Mouse (Mus musculus) brain, embryonic 18.5 days (tissue): ENCODE measurements around the gene Rdh14.

Experiments used
- DNase-seq: peaks from one replicate; pipeline ENCODE4 v3.0.0-alpha.2; 2012; ENCODE audit warnings: low read depth, low spot score

Rdh14 gene

DNA sequence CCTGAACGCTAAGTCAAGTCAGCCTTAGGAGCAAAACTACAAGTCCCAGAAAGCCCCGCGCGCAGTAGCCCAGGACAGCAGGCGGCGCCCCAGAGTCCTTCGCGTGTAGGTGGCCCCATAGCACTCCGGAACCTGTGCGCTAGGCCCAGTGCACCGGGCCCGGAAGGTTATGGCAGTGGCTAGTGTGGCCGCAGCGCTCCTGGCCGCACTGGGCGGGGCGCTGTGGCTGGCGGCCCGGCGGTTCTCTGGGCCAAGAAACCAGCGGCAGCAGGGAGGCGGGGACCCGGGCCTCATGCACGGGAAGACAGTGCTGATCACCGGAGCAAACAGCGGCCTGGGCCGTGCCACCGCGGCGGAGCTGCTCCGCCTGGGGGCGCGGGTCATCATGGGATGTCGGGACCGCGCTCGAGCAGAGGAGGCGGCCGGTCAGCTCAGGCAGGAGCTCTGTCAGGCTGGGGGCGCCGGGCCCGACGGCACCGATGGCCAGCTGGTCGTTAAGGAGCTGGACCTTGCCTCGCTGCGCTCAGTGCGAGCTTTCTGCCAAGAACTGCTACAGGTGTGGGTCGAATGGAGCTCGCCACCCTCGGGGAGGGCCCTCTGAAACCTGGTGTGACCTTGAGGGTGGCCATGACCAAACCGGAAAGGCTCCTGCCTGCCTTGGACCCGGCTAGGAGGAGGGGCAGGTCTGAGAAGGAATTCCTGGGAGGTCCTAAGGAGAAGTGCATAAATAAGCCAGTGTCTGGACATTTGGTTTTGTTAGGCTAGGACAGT is at the start of gene Rdh14:
Rdh14 (plus strand) TSS at position 102 of the 771 bp plus-strand sequence.
- DNase-seq = peak; percentile 78

DNA sequence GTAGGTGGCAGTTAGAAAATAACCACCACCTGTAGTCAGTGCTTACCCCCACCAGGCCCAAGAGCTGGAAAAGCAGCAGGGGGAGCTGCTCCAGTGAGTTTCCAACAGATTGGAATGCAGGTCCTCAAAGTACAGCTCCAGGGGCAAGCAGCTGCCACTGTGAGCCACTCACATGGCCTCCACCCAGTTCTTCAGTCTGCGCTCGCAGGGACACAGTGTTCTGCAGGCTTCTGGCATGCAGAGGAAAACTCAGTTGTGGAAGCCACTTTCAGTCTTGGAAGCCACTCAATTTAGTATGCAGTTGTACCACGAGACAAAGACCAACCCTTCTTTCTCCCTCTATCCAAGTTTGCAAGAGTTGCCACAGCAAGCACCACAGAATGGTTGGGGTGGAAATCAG is 39.9 kb upstream of the Rdh14 start:
- DNase-seq = no peak

DNA sequence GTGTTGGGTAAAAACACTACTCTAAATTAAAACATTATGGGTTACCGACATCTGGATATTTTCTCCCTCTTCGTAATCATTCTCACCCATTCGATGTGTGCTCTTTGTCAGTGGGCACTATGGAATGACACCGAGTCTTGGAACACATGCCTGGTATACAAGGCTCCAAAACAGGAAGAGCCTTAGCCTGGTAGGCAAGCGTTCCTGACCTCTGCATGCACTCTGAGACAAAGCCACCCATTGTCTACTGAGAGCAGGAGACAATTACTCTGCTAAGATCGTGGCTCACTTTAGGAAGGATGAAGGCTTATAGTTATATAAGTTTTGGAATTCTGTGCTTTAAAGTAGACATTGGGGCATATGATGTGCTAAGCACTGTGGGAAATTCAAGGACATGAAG is 32.8 kb upstream of the Rdh14 start:
- no peak for DNase-seq

DNA sequence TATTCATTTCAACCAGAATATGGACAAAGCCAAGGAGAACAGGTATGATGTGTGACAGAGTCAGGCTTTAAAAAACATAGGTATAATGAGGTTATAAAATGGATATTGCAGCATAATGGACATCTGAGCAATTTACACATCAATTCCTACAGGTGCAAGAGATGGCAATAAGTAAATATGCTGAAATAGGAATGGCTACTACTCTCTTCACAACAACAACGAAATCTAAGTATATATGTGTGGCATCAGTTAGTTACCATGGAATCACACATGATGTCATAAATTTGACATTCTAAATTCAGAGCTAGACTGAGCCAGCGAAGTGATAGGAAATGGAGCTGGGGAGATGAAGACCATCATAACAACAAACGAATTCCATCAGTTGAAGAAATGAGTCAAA is 20.9 kb upstream of the Rdh14 start, which contains the start of gene Nt5c1b:
Nt5c1b (plus strand) TSS at position 301 of the 400 bp plus-strand sequence.
- no peak for DNase-seq

DNA sequence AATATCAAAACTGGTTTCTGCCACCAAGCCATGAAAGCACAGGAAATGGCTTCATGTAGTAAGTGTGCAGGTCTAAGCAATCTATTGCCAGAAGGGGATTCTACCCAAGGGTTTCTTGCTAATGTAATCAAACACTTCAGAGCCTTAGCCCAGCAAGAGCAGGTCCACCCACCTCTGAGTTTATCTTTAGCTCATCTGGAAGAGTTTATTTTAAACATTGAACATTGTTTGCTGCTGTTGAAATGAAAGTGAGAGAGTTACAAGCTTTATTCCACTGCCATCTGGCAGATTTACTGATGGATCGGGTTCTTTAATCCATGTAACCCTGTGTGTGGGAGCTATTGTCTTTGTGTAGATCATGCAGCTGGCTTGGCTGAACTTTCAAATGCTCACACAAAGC is 10.2 kb downstream of the Rdh14 start:
- no peak for DNase-seq

DNA sequence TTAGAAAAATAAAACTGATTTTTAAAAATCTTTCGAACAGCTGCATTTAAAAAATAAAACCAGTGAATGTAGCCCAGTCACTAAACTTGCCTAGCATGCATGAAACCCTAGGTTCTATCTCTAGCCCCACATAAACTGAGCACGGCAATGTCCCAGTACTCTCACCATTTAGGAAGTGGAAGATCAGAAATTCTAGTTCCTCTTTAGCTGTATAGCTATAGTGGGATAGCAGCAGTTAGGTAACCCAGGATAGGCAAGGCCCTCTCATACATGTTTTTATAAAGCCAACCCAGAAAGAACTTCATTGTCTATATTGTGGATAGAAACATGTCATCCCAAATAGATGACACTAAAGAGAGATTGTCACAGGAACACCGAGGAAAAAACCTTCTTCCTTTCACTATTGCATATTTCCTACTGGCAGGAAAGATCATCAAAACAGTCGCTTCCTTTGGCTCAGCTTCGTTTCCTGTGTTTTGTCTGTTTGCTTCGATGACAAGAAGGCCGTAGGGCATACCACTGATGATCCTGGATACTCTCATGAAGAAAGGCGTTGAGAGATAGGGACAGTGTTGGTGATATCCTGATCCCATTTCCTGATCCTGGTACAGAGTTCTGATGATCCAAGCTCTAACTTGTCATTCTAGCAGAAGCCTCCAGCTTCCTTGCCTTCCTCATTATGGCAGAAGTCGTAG is 12.0 kb downstream of the Rdh14 start:
- DNase-seq = no peak

DNA sequence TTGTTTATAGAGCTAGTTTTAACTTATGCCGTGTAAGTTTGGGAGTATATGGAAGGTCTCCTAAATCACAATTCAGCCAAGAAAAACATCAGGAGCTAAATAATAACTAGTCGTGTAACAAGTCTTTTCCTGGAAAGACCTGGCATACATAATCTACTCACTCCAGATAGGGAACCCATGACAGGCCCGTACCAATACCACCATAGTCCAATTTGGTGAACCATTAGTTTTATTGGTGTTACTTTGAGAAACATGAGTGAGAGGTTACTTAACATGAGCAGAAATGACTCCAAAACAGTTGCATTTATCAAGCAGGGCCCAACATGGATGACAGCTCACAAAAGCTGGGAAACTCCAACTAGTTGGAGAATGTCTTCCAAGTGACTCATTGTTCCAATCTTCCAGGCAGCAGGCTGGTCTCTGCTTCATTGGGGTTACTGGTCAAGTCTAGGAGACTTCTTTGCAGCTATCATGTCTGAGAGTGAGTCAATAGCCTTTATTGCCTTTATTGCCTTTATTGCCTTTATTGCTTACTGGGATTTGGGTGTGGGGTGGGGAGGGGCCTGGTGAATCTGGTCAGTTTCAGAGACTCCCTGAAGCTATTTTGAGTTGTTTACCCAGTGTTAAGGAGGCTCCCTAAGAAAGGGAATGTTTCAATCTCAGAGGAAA is 20.1 kb downstream of the Rdh14 start:
- no peak for DNase-seq

DNA sequence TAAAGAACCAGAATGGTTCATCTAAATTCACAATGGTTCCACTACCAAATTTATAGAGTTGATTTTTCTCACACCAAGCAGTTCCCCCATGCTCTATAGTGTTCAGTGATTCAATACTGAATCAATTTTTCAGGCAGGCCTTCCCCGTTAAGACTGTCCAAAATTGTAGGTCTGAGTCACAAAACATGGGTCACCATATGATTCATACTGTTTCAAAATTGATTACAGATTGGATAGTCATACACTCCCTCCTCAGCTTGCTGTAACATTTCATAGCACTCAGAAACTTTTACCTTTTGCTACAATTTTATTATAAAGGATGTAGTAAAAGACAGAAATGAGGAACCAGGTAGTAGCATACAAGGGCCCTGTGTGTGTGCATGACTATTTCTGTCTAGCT is 20.9 kb downstream of the Rdh14 start:
- DNase-seq = no peak

DNA sequence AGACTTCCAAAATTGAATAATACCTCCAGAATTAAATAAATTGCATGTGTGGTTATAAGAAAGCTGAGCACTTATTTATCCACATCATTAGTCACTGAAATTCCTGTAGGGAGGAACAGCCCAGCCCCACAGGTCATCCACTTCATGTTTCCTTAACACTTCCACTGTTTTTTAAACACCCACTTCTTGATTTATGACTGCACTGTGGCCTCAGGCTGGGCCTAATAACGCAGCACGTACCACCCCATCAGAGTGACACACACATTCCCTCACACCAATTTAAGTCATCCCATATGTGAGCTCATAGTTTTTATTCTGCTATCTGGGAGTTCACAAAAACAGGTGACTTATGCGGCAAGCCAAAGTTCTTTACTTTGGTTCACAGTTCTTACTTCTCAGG is 31.8 kb downstream of the Rdh14 start:
- DNase-seq = no peak

DNA sequence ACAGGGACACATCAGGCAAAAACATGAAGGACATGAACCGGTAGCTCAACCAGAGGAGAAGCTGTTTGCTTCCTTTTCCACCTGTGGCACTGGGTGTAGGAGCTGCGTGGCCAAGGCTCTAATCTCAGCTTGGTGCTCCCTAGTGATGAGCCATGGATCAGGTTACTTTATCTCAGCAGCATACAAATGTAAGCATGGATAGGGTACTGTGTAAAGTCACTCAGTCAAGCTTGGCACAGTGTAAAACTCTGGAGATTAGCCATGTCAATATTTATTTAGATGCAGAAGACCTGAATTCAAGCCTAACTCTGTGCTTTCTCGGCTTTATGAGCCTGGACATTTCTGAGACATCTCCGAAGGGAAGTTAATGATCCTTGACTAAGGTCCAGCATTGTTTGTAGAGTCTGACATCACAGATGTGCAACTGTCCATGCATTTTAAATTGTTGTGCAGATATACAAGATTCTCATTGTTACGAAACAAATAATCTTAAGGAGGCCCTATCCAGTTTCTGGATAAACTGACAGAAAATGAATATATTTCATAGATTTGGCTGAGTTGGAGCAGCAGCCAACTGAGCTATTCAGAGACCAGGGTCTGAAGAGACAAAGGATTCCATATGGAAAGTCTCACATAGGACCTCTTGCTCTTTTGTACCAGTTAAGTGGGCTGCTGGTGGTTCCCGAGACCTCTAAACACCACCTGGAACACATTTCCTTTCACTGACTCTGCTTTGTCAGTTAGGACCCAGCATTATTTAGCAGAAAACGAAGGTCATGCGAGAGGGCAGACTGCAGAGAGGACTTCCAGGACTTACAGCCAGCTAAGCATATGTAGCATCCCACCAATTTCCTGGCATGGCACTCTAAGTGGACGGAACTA is 35.7 kb downstream of the Rdh14 start:
- DNase-seq = no peak

DNA sequence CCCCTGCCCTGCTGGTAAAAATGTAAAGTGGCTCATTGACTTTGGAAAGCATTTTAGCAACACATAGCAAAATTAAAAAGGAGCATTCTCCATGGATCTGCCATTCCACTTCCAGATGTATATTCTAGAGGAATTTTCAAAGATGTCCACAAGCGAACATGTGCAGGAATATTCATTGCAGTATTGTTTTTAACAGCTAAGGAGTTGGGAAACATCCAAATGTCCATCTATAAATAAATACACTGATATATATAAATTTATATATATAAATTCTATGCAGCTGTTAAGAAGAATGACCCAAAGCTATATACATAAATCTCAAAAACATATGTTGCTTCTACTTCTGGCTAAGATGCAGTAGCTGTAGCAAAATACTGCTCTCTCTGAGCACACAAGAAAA is 40.4 kb downstream of the Rdh14 start:
- no peak for DNase-seq

DNA sequence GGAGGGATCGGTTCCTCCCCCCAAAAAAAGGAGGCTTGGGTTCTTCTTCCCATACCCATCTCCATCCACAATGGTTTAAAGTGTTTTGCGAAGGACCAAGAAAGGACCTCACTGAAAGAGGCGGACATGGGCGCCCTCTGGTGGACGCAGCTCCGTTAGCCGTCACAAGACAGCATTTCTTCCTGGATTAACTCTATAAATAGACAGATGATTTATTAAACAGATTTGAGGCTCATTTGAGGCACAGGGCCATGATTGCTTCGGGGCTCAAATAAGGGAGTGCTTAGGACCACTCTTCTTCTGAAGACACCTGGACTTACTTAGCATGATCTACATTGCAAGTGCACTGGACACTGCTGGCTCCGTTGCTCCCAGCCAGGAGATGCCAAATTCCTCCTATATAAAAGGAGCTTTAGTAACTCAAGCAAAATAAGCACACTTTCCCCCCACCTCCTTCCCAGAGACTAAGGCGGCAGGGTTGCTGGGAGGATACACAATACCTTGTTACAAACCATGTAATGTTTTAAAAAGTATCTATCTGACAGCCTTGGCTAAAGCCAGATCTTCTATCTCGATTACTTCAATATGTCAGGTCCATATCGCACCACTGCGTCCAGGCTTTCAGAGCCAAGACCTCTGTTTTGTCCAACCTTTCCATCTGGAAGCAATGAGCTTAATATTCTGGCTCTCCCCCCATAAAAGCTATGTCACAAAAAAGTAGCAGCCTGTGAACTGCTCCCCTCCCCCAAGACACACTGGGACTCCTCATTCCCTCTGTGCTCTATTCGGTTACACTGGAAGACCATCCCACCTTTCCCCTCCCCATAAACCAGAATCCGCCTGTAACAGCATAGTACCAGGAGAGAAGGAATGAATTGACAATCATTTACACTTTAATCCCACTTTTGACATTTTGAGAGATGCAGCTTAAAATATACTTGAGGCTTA is 47.8 kb downstream of the Rdh14 start:
- peak; percentile 22 for DNase-seq

DNA sequence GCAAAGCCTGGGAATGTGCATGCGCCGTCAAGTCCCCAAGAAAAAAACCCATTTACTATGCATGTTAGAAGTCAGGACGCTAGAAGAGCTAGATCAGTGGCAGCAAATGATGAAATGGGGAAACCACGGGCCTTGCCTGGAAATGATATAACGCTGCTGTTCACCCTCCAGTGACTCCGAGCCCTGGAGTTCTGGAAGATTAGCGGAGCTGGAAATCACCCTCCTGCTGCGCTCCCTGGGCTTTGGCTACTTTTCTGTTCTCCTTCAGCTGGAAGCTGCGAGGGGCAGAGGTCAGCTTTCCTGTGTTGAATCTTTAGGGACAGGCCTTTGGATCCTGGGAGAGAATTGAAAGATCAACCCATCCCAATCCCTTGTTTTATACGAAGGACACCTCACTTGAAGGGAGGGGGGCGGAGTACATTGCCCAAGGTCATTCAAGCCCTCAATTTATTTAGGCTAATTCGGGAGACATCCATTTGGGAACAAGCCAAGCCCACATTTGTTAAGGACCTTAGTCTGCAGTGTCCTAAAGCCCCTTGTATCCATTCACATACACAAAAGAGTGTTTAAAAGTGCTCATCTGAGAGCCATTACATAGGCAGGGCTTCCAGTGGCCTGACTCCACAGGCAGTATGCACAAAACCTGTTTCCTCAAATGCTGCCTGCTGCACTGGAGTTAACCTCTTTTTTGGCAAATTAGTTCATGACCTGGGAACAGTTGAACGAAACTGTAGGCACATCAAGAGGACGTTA is 49.1 kb downstream of the Rdh14 start:
- no peak for DNase-seq
